Mouse (Mus musculus): ENCODE measurements around the gene Zfp94. TPM values are rescaled to one million over a fixed set of nuclear protein-coding genes. Genes with fewer than 3 reads are reported as not detected.

Zfp94 gene
- total RNA-seq (2021) = 1 to 10 TPM; 5.8 to 7.0 TPM
- long read RNA-seq, experiment 1, partial matches to known transcripts = 0 of 6 reads
- long read RNA-seq, experiment 1, other reads (novel, unspliced or antisense) = 4 of 6 reads
- long read RNA-seq, experiment 2, partial matches to known transcripts = 0 of 9 reads
- long read RNA-seq, experiment 2, other reads (novel, unspliced or antisense) = 8 of 9 reads

DNA sequence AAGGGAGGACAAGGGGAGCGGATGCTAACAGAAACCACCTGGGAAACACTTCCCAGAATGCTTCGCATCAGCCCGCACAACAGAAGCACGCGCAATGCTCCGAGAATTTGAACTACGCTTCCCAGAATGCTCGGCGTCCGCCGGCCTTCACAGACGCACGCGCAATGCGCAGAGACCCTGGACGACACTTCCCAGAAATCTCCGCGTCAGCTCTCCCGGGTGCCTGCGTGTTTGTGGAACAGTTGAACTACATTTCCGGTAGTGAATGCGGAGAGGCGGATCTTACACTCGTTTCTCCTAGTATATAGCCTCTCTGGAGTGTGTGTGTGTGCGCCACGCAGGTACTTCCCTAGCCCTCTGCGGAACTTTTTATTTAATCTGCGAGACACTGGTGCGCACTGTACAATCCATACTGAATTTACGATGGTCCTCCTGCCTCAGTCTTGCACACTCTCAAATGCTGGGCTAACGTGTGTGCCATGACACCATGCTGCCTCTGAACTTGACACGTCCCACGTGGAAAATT, at the start of gene Zfp94:
Gene Zfp94, minus strand, starts transcription at position 100 of the 526 bp plus-strand sequence.
- peak; percentile 73 to 88 for DNase-seq (ENCODE audit: low spot score in 2 of 2)

DNA sequence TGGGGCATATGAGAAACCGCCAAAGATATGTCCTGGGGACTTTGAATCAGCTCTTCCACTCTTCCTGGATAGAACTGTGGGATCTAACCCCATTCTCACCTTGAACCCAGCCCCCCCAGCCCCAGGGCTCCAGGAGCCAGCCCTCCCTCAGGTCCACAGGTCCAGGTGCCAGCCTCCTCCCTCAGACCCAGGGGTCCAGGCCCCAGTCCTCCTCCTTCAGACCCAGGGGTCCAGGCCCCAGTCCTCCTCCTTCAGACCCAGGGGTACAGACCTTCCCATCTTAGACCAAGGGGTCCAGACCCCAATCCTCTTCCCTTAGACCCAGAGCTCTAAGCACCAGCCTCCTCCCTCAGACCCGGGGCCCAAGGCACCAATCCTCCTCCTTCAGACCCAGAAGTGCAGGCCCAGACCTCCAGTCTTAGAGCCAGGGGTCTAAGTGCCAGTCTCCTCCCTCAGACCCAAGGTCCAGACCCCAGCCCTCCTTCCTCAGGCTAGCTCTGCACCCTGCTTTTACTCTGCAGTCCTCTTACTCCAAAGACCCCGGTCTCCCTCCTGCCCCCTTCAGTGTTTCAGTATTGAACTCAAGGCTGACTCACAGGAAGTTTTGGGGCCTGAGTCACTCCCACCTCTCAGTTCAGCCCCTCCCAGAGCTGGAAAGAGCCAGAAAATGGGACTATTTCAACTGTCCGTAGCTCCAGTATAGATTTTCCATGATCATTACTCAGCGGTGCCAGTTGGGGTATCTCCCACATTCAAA, 49.0 kb upstream of the Zfp94 start:
- no peak for DNase-seq (ENCODE audit: low spot score in 2 of 2)

DNA sequence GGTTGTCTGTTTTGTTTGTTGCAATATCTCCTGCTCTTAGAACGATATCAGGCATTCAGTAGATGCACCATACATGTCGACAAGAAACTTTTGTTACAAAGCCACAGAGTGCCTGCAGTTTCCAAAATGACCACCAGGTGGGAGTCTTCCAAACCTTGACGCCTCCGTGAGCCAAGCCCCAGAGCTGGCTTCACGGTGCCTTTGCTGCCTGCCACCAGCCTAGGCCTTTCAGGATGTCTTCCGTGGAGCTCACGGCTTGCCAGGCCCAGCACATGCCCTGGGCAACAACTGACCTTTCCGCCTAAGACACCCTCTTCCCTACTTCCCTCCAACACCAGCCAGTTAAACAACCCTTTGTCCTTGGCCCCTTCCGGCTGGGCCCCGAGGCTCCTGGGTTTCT, 48.4 kb upstream of the Zfp94 start:
- DNase-seq (ENCODE audit: low spot score in 2 of 2) = peak; percentile 61 to 70

DNA sequence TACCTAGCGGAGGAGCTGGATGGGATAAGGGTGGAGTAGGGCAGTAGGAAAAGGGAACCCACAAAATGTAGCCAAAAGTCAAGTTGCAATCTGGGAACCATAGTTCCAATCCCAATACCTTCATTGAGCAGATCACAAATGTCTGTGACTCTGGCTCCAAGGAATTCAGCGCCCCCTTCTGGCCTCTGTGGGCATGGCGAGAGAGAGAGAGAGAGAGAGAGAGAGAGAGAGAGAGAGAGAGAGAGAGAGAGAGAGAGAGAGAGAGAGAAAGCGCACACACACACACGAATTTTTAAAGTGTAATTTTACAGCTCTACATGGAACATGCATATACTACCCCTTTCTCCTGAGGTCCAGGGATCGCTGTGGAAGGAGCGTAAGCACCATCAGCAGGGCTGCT, 46.8 kb upstream of the Zfp94 start:
- no peak for DNase-seq (ENCODE audit: low spot score in 2 of 2)

DNA sequence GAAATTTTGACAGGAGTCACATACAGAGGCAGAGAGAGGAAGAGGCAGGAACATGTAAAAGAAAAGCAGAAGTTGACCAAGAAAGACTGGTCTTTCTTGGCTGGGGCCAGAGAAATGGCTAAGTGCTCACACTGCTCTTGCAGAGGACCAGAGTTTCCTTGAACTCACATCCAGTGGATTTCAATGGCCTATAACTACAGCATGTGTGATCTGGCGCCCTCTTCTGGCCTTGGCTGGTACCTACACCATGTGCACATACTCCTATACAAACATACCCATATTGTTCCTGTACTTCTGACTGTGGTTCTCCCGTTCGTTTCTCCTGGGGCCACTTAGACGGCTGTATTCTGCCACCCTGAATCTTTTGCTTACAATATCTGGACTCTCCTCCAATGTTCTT, 44.5 kb upstream of the Zfp94 start:
- DNase-seq (ENCODE audit: low spot score in 2 of 2) = no peak

DNA sequence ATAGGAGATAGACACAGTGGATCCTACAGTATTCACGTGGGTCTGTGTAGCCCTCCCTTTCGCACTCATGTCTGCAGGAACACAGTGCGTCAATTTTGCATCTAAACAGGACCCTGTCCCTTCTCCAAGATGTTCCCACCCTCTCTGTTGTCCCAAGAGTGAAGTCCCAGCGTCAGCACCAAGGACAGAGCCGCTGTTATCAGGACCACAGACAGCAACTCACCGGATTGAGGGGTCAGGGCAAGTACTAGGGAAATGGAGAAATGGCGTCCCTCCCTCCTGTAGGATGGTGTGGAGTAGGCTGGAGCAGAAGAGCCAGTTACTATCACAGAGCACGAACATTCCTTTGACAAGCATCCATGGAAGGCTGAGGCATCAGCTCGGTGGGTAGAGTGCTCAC, 42.8 kb upstream of the Zfp94 start:
- DNase-seq (ENCODE audit: low spot score in 2 of 2) = peak in 1 of 2 experiments; percentile 15

DNA sequence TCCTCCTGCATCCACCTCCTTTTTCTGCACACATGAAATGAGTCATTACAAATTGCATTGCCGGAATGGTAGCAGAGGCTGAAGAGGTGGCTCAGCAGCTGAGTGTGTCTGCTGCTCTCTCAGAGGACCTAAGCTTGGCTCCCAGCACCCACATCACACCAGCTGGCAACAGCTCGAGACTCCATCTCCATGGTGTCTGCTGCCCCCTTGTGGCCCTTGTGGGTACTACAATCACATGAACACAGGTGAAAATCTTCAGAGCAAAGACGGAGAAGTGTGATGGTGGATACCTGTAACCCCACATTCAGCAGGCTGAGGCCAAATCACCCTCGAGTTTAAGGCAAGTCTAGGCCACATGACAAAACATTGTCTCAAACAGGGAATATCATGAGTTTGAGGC, 41.4 kb upstream of the Zfp94 start:
- DNase-seq (ENCODE audit: low spot score in 2 of 2) = no peak

DNA sequence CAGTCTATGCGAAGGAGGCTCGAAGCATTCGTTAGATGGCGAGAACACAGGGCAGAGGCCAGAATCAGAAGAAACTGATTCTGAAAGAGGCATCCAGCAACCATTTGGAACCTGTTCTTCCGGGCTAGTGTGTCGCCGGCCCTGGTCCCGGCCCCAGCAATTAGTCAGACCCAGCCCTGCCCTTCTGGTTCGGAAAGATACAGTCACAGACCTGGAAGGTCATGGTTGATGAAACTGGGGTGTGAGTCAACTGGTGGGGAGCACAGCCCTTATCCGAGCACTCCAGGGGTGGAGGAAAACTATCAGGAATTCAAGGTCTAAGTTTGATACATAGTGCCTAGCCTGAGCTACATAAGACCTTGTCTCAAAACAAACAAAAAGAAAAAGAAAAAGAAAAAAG, 39.6 kb upstream of the Zfp94 start:
- no peak for DNase-seq (ENCODE audit: low spot score in 2 of 2)

DNA sequence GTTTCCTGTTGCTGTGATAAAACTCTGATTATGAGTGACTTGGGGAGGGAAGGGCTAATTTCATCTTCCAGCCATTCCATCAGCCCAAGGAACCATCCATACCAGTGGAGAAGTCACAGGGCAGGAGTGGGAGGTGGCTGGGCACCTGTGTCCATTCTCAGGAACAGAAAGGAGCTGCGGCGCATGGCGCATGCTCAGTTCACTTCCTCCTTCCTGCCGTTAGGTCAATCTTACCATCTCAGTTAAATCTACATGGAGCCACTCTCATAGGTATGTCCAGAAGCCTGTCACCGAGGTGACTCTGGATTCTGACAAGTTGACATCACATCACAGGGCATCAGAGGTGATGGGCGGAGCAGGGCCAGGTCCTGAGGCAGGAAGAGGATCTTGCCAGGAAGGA, 39.2 kb upstream of the Zfp94 start:
- DNase-seq (ENCODE audit: low spot score in 2 of 2) = no peak

DNA sequence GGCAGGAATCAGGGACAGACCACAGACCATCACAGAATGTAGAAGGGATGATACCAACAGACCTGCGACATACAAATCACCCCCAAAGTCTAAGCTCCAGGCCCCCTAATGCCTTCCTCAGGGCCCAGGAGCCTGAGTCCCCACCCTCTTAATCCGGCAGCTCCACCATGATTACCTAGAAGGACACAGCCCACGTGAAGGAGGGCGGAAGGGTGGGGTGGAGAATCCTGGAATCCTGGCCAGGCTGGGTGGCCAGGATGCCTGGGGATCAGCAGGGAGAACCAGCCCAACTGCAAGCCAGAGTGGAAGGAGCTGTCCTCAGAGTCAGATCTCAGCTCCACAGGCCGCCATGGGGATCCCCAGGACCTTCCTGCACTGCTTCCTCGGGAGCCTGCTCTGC, 32.4 kb upstream of the Zfp94 start, which contains the start of gene Lypd5:
Gene Lypd5, plus strand, starts transcription at position 301 of the 400 bp plus-strand sequence.
- no peak for DNase-seq (ENCODE audit: low spot score in 2 of 2)

DNA sequence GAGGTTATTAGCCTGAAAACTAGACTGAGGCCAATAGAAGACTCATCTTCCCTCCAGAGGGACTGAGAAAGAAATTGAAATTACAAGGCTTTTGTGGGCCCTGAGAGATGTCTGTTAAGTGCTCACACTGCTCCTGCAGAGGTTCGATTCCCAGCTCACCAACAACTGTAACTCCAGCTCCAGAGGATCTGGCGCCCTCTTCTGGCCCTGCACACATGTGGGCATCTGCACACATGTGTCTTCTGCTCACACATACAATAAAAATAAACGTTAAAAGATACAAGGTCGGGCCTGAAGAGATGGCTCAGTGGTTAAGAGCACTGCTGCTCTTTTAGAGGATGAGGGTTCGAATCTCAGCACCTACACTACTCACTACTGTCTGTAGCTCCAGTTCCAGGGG, 30.0 kb upstream of the Zfp94 start:
- DNase-seq (ENCODE audit: low spot score in 2 of 2) = no peak

DNA sequence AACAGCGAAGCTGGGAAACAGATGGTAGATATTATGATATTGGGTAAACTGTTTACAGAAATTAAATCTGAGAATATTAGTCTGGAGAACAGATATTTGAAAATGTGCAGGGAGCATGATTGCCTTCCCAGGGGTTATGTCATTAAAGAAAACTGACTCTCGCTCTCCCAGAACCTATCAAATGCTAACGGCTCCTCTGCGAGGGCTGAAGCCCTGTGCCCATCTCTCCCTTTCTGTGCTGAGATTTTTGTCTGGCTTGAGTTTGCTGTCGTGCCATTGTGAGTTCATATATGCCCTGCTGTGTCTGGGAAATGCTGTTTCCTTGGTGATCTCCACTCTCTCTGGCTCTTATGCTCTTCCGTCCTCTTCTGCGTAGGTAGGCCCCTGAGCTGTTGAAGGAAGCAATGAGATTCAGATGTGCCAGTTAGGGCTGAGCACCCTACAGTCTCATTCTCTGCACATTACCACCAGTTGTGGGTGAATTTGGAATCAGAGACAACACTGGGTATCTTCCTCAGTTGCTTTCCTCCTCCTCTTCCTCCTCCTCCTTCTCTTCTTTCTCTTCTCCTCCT, 27.3 kb upstream of the Zfp94 start:
- DNase-seq (ENCODE audit: low spot score in 2 of 2) = no peak

DNA sequence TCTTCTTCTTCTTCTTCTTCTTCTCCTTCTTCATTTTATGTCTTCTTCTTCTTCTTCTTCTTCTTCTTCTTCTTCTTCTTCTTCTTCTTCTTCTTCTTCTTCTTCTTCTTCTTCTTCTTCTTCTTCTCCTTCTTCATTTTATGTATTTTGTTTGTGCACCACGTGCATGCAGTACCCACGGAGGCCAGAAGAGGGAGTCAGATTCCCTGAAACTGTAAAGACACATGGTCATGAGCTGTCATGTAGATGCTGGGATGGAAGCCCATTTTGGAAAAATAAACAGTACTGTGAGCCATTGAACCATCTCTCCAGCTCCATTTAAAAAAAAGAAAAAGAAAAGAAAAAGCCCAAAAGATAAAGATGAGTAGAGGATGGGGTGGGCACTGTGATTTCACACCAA, 21.8 kb upstream of the Zfp94 start:
- no peak for DNase-seq (ENCODE audit: low spot score in 2 of 2)

DNA sequence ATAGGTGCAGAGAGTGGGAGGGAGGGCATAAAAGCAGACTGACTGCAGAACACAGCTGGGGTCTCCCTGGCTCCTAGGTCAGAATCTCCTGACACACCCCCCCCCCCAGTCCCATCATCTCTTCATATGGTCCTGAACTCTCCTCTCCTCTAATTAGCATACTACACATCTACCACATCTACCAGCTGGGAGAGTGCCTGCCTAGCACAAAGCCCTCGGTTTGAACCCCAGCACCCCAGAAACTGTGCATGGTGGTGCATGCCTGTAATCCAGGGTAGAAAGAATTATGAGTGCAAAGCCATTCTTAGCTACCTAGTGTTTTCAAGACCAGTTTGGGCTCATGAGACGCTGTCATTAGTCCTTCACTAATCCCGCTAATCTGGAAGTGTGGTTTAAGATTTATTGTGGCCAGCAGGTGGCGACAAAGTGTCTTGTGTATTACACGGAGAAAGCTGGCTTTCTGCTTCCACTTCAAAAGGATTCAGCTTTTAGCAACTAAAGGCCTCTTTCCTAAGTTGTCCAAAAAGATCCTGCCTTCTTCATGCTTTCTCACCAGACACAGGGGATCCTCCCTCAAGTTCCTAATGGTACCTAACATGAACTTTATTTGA, 19.3 kb upstream of the Zfp94 start:
- peak; percentile 28 to 51 for DNase-seq (ENCODE audit: low spot score in 2 of 2)

DNA sequence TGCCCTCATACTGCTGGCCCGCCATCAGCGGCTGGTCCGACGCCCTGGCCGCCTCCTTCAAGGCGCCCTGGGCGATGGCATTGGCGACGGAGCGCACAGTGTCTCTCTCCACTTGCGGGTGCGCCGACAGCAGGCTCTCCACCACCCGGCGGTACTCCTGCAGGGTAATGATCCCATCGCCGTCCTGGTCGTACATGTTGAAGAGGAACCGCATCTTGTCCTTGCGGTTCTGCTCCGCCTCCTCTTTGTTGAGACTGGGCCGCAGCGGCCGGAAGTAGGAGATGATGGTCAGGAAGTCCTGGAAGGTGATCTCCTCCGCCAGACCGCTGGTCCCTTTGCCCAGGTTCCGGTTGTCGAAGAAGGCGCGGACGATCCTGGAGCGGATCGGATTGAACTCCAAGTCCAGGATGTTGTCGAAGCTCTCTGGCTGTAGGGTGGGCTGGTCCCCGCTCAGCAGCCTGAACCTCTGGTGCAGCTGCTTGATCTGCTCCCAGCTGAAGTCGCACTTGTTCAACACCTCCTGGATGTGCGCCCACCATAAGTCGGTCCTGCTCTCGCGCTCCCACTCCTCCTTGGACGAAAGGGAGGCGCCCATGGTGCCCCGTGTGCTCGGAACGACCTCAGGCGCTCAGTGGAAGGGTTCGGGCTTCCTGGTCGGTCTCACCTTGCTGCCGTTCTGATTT, 17.0 kb upstream of the Zfp94 start, which contains the start of gene Tescl:
Gene Tescl, minus strand, starts transcription at position 633 of the 683 bp plus-strand sequence.
- no peak for DNase-seq (ENCODE audit: low spot score in 2 of 2)

DNA sequence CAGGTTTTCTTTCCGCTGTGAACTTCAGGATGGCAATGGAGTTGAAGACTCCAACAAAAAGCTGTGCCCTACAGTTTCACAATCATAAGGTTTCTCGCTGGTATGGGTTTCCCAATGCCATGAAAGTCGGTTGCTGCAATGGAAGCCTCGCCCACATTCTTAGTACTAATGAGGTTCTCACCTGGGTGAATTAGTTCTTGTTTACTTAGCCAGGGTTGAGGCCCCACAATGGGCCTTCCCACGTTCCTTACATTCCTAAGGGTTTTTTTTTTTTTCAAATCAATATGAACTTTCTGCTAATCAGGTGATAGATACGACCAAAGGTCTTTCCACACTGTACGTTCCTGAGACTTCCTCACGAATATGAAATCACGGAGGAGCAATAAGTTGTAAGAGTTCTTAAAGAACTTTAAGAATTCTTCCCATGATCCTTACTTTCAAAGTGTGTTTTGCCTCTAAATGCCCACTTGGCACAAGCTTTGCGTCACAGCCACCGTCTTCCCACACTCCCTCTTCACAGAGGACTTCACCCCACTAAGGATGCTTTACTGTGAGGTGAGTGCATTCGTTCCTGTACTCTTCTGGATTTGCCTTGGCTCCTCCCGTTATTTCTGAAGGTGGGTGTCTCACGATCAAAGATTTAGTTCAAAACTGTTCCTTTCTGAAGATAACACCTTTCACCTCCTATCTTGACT, 11.0 kb upstream of the Zfp94 start:
- no peak for DNase-seq (ENCODE audit: low spot score in 2 of 2)

DNA sequence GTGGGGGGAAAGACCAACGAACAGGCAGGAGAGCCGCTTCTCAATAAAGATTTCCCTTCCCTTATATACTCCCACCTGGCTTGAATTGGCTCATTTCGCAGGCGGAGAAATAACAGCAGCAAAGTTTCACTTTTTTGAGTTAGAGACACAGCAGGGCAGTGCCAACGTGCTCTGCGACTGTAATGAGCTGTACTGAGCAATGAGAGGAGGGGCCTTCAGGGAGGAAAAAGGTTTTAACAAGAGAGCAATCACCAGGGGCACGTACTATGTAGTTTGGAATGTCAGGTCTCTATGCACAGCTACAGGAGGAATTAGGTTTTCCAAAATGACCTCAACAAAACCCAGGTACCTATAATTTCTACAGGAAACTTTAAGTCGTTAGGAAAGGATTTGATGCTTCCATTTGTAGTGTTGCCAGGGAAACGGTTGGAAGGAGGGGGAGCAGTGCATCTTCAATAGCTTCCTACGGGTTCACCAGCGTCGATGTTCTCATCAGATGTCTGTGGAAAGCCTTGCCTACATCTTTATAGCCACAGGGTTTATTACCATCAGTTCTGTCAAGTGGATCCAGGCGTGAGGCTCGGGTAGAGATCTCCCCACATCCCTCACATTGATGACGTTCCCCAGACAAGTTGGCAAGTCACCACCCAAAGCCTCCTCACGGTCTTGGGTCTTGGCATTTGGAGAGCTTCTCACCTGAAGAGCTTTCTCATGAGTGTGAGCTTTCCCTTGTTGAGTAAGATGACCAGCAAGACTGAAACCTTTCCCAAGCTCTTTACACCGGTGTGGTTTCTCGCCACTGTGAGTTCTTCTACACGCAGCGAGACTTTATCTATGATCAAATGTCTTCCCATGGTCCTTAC, 10.0 kb upstream of the Zfp94 start:
- DNase-seq (ENCODE audit: low spot score in 2 of 2) = no peak

DNA sequence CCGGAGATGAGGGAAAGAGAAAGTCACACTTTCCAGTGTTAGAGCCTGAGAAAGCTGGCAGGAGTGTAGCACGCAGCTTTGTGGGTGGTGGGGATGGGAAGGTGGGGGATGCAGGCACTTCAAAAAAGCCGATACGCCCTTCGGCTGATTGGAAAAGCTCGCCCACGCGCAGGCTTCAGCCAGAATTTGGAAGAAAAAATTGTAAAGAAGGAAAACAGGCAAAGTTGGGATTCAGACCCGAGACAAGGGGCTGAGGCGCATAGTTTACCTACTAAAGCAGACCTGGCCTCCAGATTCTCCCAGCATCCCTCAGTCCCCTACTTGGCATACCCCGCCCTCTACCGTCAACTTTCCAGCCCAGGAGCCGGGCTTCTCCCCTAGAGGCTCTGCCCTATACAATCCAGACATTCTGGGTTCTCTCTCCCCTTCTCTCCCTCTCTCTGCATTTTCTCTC, 9.2 kb upstream of the Zfp94 start:
- DNase-seq (ENCODE audit: low spot score in 2 of 2) = no peak

DNA sequence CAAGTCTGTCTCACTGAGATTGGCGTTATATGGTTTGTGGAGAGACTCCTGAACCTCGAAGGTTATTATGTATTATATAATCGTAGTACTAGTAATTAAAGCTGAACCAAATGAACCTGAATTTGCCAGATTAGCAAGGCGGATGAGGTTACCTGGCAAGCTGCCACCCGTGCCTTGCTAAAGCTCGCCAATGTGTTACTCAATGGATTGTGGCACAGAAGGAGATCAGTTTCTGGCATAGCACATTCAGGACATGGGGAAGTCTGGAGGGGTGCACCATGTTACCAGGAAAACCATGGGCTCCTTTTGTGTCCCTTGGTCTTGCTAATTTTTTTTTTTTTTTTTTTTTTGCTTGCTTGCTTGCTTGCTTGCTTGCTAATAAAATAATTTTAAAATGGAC, 8.7 kb upstream of the Zfp94 start:
- no peak for DNase-seq (ENCODE audit: low spot score in 2 of 2)

DNA sequence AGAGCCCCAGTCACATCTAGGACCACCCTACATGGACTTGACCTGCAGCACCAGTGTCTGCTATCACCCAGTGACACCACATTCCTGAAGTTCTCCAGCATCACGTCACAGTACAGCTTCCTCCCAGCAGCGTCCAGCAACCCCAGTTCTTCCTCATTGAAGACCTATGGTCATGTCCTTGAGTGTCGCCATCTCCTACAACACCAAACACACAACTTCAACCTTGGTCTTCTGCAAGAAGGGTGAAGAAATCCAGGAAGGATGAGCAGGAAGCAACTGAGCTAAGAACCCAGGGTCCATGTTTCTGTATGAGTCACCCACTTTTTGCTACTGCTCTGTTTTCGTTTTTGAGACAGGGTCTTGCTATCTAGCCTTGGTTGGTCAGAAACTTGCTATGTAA, 6.1 kb upstream of the Zfp94 start:
- no peak for DNase-seq (ENCODE audit: low spot score in 2 of 2)
